Mouse (Mus musculus) MEL (cell line): ENCODE results near the gene Fkrp. TPM values are rescaled to one million over a fixed set of nuclear protein-coding genes. Genes with fewer than 3 reads are reported as not detected.

Experiments
- DNase-seq: peaks from one replicate; pipeline ENCODE4 v3.0.0; 2011; ENCODE audit warnings: low read depth, low spot score
- H3K27ac ChIP-seq: 2 replicates; pipeline ENCODE4 v1.5.1; 2012; ENCODE audit warnings: low read depth, mild to moderate bottlenecking, control low read depth, low read length, moderate library complexity; ENCODE audit not compliant: control insufficient read depth
- H3K27me3 ChIP-seq, 2 experiments: fragments of 150-350 bp in 1 of 2; sonication (generic) in 1 of 2; 2 replicates each; pipeline ENCODE4 v1.6.1; 2012; ENCODE audit warnings: low read length in 2 of 2, mild to moderate bottlenecking in 2 of 2, improper control_type of control experiment in 1 of 2, moderate library complexity in 1 of 2; ENCODE audit not compliant: insufficient read depth in 2 of 2, control insufficient read depth in 1 of 2
- H3K36me3 ChIP-seq, 2 experiments: 2 replicates each; pipeline ENCODE4 v1.6.1; 2012 to 2014; ENCODE audit warnings: low read length in 2 of 2, improper control_type of control experiment in 1 of 2, inconsistent platforms in 1 of 2, mild to moderate bottlenecking in 1 of 2; ENCODE audit not compliant: insufficient read depth in 2 of 2, control insufficient read depth in 1 of 2
- H3K4me1 ChIP-seq, 2 experiments: fragments of 150-350 bp in 1 of 2; sonication (generic) in 1 of 2; 2 replicates each; pipeline ENCODE4 v1.6.1; 2012; ENCODE audit warnings: low read length in 2 of 2, improper control_type of control experiment in 1 of 2, mild to moderate bottlenecking in 1 of 2; ENCODE audit not compliant: insufficient read depth in 2 of 2, control insufficient read depth in 1 of 2
- H3K4me3 ChIP-seq, 2 experiments: fragments of 150-350 bp in 1 of 2; sonication (generic) in 1 of 2; 2 replicates each; pipeline ENCODE4 v1.5.1; 2012; ENCODE audit warnings: low read depth in 2 of 2, low read length in 2 of 2, mild to moderate bottlenecking in 2 of 2, moderate library complexity in 2 of 2, control low read depth in 1 of 2, improper control_type of control experiment in 1 of 2; ENCODE audit not compliant: control insufficient read depth in 1 of 2, insufficient read depth in 1 of 2
- H3K79me2 ChIP-seq: 2 replicates; pipeline ENCODE4 v1.6.1; 2012; ENCODE audit warnings: mild to moderate bottlenecking, low read length, moderate library complexity; ENCODE audit not compliant: control insufficient read depth, poor library complexity, insufficient read depth
- H3K9ac ChIP-seq: 2 replicates; pipeline ENCODE4 v1.6.1; 2012; ENCODE audit warnings: low read depth, mild to moderate bottlenecking, control low read depth, low read length, moderate library complexity; ENCODE audit not compliant: control insufficient read depth, poor library complexity, severe bottlenecking
- H3K9me3 ChIP-seq: fragments of 150-350 bp; sonication (generic); replicated peaks from 2 replicates; pipeline ENCODE4 v1.6.1; 2012; ENCODE audit warnings: mild to moderate bottlenecking, low read length, improper control_type of control experiment, moderate library complexity; ENCODE audit not compliant: insufficient read depth
- CHD1 ChIP-seq: IDR thresholded peaks from 2 replicates; pipeline ENCODE4 v1.6.1; 2012; ENCODE audit warnings: low read depth, mild to moderate bottlenecking, inconsistent platforms, low read length, improper control_type of control experiment
- CHD2 ChIP-seq: IDR thresholded peaks from 2 replicates; pipeline ENCODE4 v1.6.1; 2011; ENCODE audit warnings: low read length, improper control_type of control experiment
- CTCF ChIP-seq, 3 experiments: IDR thresholded peaks in 2 of 3; conservative IDR thresholded peaks in 1 of 3; 2 replicates each; pipeline ENCODE4 v1.5.1; 2011 to 2012; ENCODE audit warnings: low read length in 3 of 3, low read depth in 2 of 3, mild to moderate bottlenecking in 2 of 3, improper control_type of control experiment in 1 of 3, inconsistent platforms in 1 of 3, mixed read lengths in 1 of 3, moderate library complexity in 1 of 3; ENCODE audit not compliant: control insufficient read depth in 1 of 3, insufficient read depth in 1 of 3, poor library complexity in 1 of 3, severe bottlenecking in 1 of 3
- E2F4 ChIP-seq: IDR thresholded peaks from 2 replicates; pipeline ENCODE4 v1.6.1; 2011; ENCODE audit warnings: low read depth, low read length, improper control_type of control experiment, borderline replicate concordance
- EP300 ChIP-seq, 2 experiments: IDR thresholded peaks; 2 replicates each; pipeline ENCODE4 v1.6.1; 2011; ENCODE audit warnings: improper control_type of control experiment in 2 of 2, low read length in 2 of 2, low read depth in 1 of 2, mild to moderate bottlenecking in 1 of 2
- GATA1 ChIP-seq: IDR thresholded peaks from 2 replicates; pipeline ENCODE4 v1.6.1; 2011; ENCODE audit warnings: low read depth, low read length, improper control_type of control experiment
- HCFC1 ChIP-seq: IDR thresholded peaks from 2 replicates; pipeline ENCODE4 v1.6.1; 2012; ENCODE audit warnings: low read depth, mild to moderate bottlenecking, inconsistent platforms, low read length, improper control_type of control experiment, moderate library complexity
- KAT2A ChIP-seq: conservative IDR thresholded peaks from 2 replicates; pipeline ENCODE4 v1.6.1; 2012; ENCODE audit warnings: low read depth, low read length, improper control_type of control experiment, inconsistent platforms
- MAFK ChIP-seq: IDR thresholded peaks from 2 replicates; pipeline ENCODE4 v1.6.1; 2011; ENCODE audit warnings: low read depth, mild to moderate bottlenecking, low read length, improper control_type of control experiment, borderline replicate concordance
- MAZ ChIP-seq: IDR thresholded peaks from 2 replicates; pipeline ENCODE4 v1.6.1; 2012; ENCODE audit warnings: low read depth, mild to moderate bottlenecking, inconsistent platforms, low read length, improper control_type of control experiment
- MEF2A ChIP-seq: IDR thresholded peaks from 2 replicates; pipeline ENCODE4 v1.6.1; 2014; ENCODE audit warnings: low read depth, mild to moderate bottlenecking, inconsistent platforms, low read length, improper control_type of control experiment; ENCODE audit not compliant: poor library complexity, insufficient replicate concordance, severe bottlenecking; ENCODE audit errors: extremely low read depth
- MXI1 ChIP-seq: IDR thresholded peaks from 2 replicates; pipeline ENCODE4 v1.6.1; 2011; ENCODE audit warnings: mild to moderate bottlenecking, low read depth, low read length, improper control_type of control experiment
- MYB ChIP-seq: IDR thresholded peaks from 2 replicates; pipeline ENCODE4 v1.6.1; 2011; ENCODE audit warnings: mild to moderate bottlenecking, low read depth, low read length, improper control_type of control experiment
- MYC ChIP-seq: IDR thresholded peaks from 2 replicates; pipeline ENCODE4 v1.6.1; 2011; ENCODE audit warnings: low read depth, mild to moderate bottlenecking, low read length, improper control_type of control experiment, moderate library complexity
- NELFE ChIP-seq: IDR thresholded peaks from 2 replicates; pipeline ENCODE4 v1.6.1; 2011; ENCODE audit warnings: low read depth, low read length, improper control_type of control experiment
- NRF1 ChIP-seq: IDR thresholded peaks from 2 replicates; pipeline ENCODE4 v1.6.1; 2014; ENCODE audit warnings: low read depth, mild to moderate bottlenecking, inconsistent platforms, low read length, improper control_type of control experiment, moderate library complexity; ENCODE audit not compliant: poor library complexity, insufficient read depth, severe bottlenecking
- RAD21 ChIP-seq: IDR thresholded peaks from 2 replicates; pipeline ENCODE4 v1.6.1; 2011; ENCODE audit warnings: mild to moderate bottlenecking, low read depth, low read length, improper control_type of control experiment
- RCOR1 ChIP-seq: IDR thresholded peaks from 2 replicates; pipeline ENCODE4 v1.6.1; 2012; ENCODE audit warnings: low read depth, mild to moderate bottlenecking, inconsistent platforms, low read length, improper control_type of control experiment
- SIN3A ChIP-seq: IDR thresholded peaks from 2 replicates; pipeline ENCODE4 v1.6.1; 2012; ENCODE audit warnings: low read length, improper control_type of control experiment, inconsistent platforms
- SMC3 ChIP-seq: IDR thresholded peaks from 2 replicates; pipeline ENCODE4 v1.6.1; 2011; ENCODE audit warnings: low read depth, low read length, improper control_type of control experiment
- TBP ChIP-seq: IDR thresholded peaks from 2 replicates; pipeline ENCODE4 v1.8.0; 2011; ENCODE audit warnings: low read depth, low read length, improper control_type of control experiment
- TCF12 ChIP-seq: IDR thresholded peaks from 2 replicates; pipeline ENCODE4 v1.6.1; 2014; ENCODE audit warnings: low read depth, mild to moderate bottlenecking, inconsistent platforms, low read length, improper control_type of control experiment, moderate library complexity
- UBTF ChIP-seq: IDR thresholded peaks from 2 replicates; pipeline ENCODE4 v1.6.1; 2012; ENCODE audit warnings: low read depth, mild to moderate bottlenecking, inconsistent platforms, low read length, improper control_type of control experiment, moderate library complexity, borderline replicate concordance; ENCODE audit not compliant: insufficient read depth
- USF1 ChIP-seq: IDR thresholded peaks from 2 replicates; pipeline ENCODE4 v1.6.1; 2014; ENCODE audit warnings: low read depth, mild to moderate bottlenecking, inconsistent platforms, low read length, improper control_type of control experiment, moderate library complexity
- USF2 ChIP-seq, 2 experiments: IDR thresholded peaks; 2 replicates each; pipeline ENCODE4 v1.6.1; 2011 to 2012; ENCODE audit warnings: improper control_type of control experiment in 2 of 2, low read length in 2 of 2, borderline replicate concordance in 1 of 2, inconsistent platforms in 1 of 2, low read depth in 1 of 2, mild to moderate bottlenecking in 1 of 2; ENCODE audit not compliant: insufficient read depth in 1 of 2
- ZC3H11A ChIP-seq: IDR thresholded peaks from 2 replicates; pipeline ENCODE4 v1.6.1; 2012; ENCODE audit warnings: low read depth, mild to moderate bottlenecking, inconsistent platforms, low read length, improper control_type of control experiment
- ZKSCAN1 ChIP-seq: IDR thresholded peaks from 2 replicates; pipeline ENCODE4 v1.6.1; 2012; ENCODE audit warnings: low read depth, mild to moderate bottlenecking, inconsistent platforms, low read length, improper control_type of control experiment, moderate library complexity
- ZMIZ1 ChIP-seq: IDR thresholded peaks from 2 replicates; pipeline ENCODE4 v1.6.1; 2012; ENCODE audit warnings: low read depth, mild to moderate bottlenecking, inconsistent platforms, low read length, improper control_type of control experiment, moderate library complexity
- ZNF384 ChIP-seq: IDR thresholded peaks from 2 replicates; pipeline ENCODE4 v1.6.1; 2012; ENCODE audit warnings: low read depth, mild to moderate bottlenecking, inconsistent platforms, low read length, improper control_type of control experiment
- polyA plus RNA-seq, 2 experiments: library from polyadenylated mRNA; stranded (reverse) in 1 of 2; unstranded in 1 of 2; fragments of >175 nt in 1 of 2; fragments of >200 nt in 1 of 2; gene quantifications; 2 replicates each; pipeline versions ENCODE4 v1.2.1 to v1.2.4; 2012; ENCODE audit warnings: low replicate concordance in 2 of 2, low read depth in 1 of 2; ENCODE audit not compliant: insufficient read length in 2 of 2, insufficient read depth in 1 of 2, missing spikeins in 1 of 2
- total RNA-seq: library from RNA; depleted of rRNA; stranded (reverse); fragments of 300-350 nt; gene quantifications from 2 replicates; pipeline ENCODE4 v1.2.3, GENCODE M21; 2012

The Fkrp gene
- total and polyA plus RNA-seq, 3 experiments, result 15.9 to 19.2 TPM; not detected in 1

- no peaks in the 10 kb centered on the region; a peak in 1 of 4 replicates for H3K36me3 ChIP-seq
- TF ChIP-seq TBP, result no peak
- no peak for TF ChIP-seq MYC
- no peak for TF ChIP-seq SIN3A
- TF ChIP-seq ZC3H11A, result no peak
- 0 out of 2 replicates have a peak, but pooled peaks have one; percentile 10 for TF ChIP-seq SMC3
- TF ChIP-seq NRF1, result no peak
- no peak for TF ChIP-seq MAFK
- TF ChIP-seq CHD1, result no peak
- peak; percentile 50 to 66 (median 57) for TF ChIP-seq CTCF (IDR thresholded peaks at IDR 0.05 in 2 of 3, conservative IDR thresholded peaks at IDR 0.05 in 1 of 3; ENCODE audit: control insufficient read depth in 1 of 3, insufficient read depth in 1 of 3, low read depth in 2 of 3, low read length in 3 of 3, poor library complexity in 1 of 3, severe bottlenecking in 1 of 3)
- no peak for TF ChIP-seq ZMIZ1
- TF ChIP-seq HCFC1, result no peak
- TF ChIP-seq TCF12, result no peak
- no peak for TF ChIP-seq GATA1
- no peak for TF ChIP-seq CHD2
- peak; percentile 37 for DNase-seq
These were observed 8.6 kb downstream of the Fkrp start for GRCm38 (mm10) chr7:16807936-16808335.

GRCm38 (mm10) chr7:16804409-16805028 is 12.0 kb downstream of the Fkrp start:
- no peaks in the 10 kb centered on the region; a peak in 1 of 4 replicates for H3K4me1 ChIP-seq
- no peak overlapping the region for H3K27ac ChIP-seq
- no peaks in the 10 kb centered on the region for H3K36me3 ChIP-seq
- H3K79me2 ChIP-seq, result no peaks in the 10 kb centered on the region
- DNase-seq, result peak; percentile 76
- peak overlapping the region; percentile 27 for H3K9ac ChIP-seq
- no peaks in the 10 kb centered on the region for H3K9me3 ChIP-seq
- peak overlapping the region; percentile 15 to 63; a peak in 3 of 4 replicates for H3K4me3 ChIP-seq
- no peaks in the 10 kb centered on the region for H3K27me3 ChIP-seq
- peak in 2 of 3 experiments; percentile 77 to 78; a peak in 4 of 6 replicates for TF ChIP-seq CTCF (IDR thresholded peaks at IDR 0.05 in 2 of 3, conservative IDR thresholded peaks at IDR 0.05 in 1 of 3; ENCODE audit: control insufficient read depth in 1 of 3, insufficient read depth in 1 of 3, low read depth in 2 of 3, low read length in 3 of 3, poor library complexity in 1 of 3, severe bottlenecking in 1 of 3)
- TF ChIP-seq KAT2A, result no peak
- no peak for TF ChIP-seq USF1
- TF ChIP-seq ZMIZ1, result no peak
- no peak for TF ChIP-seq TBP
- no peak for TF ChIP-seq ZKSCAN1
- TF ChIP-seq UBTF, result no peak
- no peak for TF ChIP-seq MAZ
- no peak for TF ChIP-seq MYB
- TF ChIP-seq ZNF384, result peak; percentile 6; the same call in 1 of the 2 replicates
- TF ChIP-seq CHD1, result no peak
- TF ChIP-seq E2F4, result no peak
- TF ChIP-seq EP300 (IDR thresholded peaks at IDR 0.05; ENCODE audit: low read depth in 1 of 2, low read length in 2 of 2), result no peak
- TF ChIP-seq MEF2A, result no peak
- TF ChIP-seq MAFK, result no peak
- TF ChIP-seq MXI1, result 0 out of 2 replicates have a peak, but pooled peaks have one; percentile 16
- TF ChIP-seq RCOR1, result no peak
- TF ChIP-seq RAD21, result peak; percentile 39
- no peak for TF ChIP-seq USF2 (IDR thresholded peaks at IDR 0.05; ENCODE audit: borderline replicate concordance in 1 of 2, insufficient read depth in 1 of 2, low read depth in 1 of 2, low read length in 2 of 2)
- TF ChIP-seq SMC3, result peak; percentile 73
- TF ChIP-seq NELFE, result no peak
- TF ChIP-seq GATA1, result no peak

More at GRCm38 (mm10) chr7:16807936-16808335, 8.6 kb downstream of the Fkrp start:
- Histone ChIP-seq H3K79me2 (no peaks in the 10 kb centered on the region), H3K27ac (no peak overlapping the region), H3K9ac (no peak overlapping the region), H3K27me3 (no peaks in the 10 kb centered on the region), H3K4me1 (no peaks in the 10 kb centered on the region; a peak in 1 of 4 replicates), H3K9me3 (no peaks in the 10 kb centered on the region), H3K4me3 (no peak overlapping the region)
